Mouse (Mus musculus): ENCODE results near the gene Fam166a. TPM values are rescaled to one million over a fixed set of nuclear protein-coding genes. Genes with fewer than 3 reads are reported as not detected.
A peak's percentile ranks its signal among the peaks of the same experiment; 100 is the strongest.

Fam166a gene
- total RNA-seq, 1 experiment = 0.49 TPM

- peak overlapping the region; percentile 68 to 88 for H3K4me3 ChIP-seq (ENCODE audit: insufficient read depth in 1 of 2, low read depth in 1 of 2, low read length in 2 of 2, poor library complexity in 1 of 2, severe bottlenecking in 1 of 2)
- peak overlapping the region; percentile 93 for H3K27ac ChIP-seq (ENCODE audit: insufficient read depth, low read depth, low read length, poor library complexity, severe bottlenecking)
- peak; percentile 98 for DNase-seq (ENCODE audit: low read depth, low spot score)
- TF ChIP-seq HCFC1 (IDR thresholded peaks at IDR 0.05; ENCODE audit: borderline replicate concordance, insufficient read depth, low read length) = peak; percentile 55; the same call in 1 of the 2 replicates
- no peak for TF ChIP-seq ZNF384 (IDR thresholded peaks at IDR 0.05; ENCODE audit: low read depth, low read length)
- TF ChIP-seq ZC3H11A (IDR thresholded peaks at IDR 0.05; ENCODE audit: borderline replicate concordance, low read depth, low read length) = no peak
- TF ChIP-seq CHD2 (IDR thresholded peaks at IDR 0.05; ENCODE audit: low read depth, low read length) = peak; percentile 94
- no peak for TF ChIP-seq MAFK (IDR thresholded peaks at IDR 0.05; ENCODE audit: insufficient read depth, low read depth, low read length)
- H3K4me1 ChIP-seq (ENCODE audit: control insufficient read depth in 2 of 2, insufficient read depth in 2 of 2, low read length in 2 of 2, poor library complexity in 1 of 2) = peaks cover 6 to 21% of the 10 kb centered on the region in 2 experiments; a peak in 3 of 4 replicates
- peaks cover 25% of the 10 kb centered on the region for H3K36me3 ChIP-seq (ENCODE audit: control insufficient read depth, insufficient read depth, low read length, poor library complexity, severe bottlenecking)
- in situ Hi-C loops (cut with MboI; ENCODE audit: low sequenced_read_pairs in 2 of 2, unreplicated experiment in 2 of 2) = no loop called here
- no peaks in the 10 kb centered on the region for H3K9me3 ChIP-seq (ENCODE audit: control insufficient read depth, insufficient read depth, low read depth, low read length)
- peak overlapping the region; percentile 76 for H3K9ac ChIP-seq (ENCODE audit: insufficient read depth, low read depth, low read length, poor library complexity, severe bottlenecking)
Observed at GRCm38 (mm10) chr2:25224766-25225752, 6.5 kb downstream of the Fam166a start.

GRCm38 (mm10) chr2:25225811-25226379, 7.3 kb downstream of the Fam166a start:
- DNase-seq (ENCODE audit: low read depth, low spot score) = no peak
- Histone ChIP-seq H3K9me3 (ENCODE audit: control insufficient read depth, insufficient read depth, low read depth, low read length) (no peaks in the 10 kb centered on the region), H3K4me3 (ENCODE audit: insufficient read depth in 1 of 2, low read depth in 1 of 2, low read length in 2 of 2, poor library complexity in 1 of 2, severe bottlenecking in 1 of 2) (peak overlapping the region; percentile 68 to 88; a peak in 3 of 4 replicates), H3K9ac (ENCODE audit: insufficient read depth, low read depth, low read length, poor library complexity, severe bottlenecking) (peak overlapping the region; percentile 67; the same call in 1 of the 2 replicates), H3K36me3 (ENCODE audit: control insufficient read depth, insufficient read depth, low read length, poor library complexity, severe bottlenecking) (peaks cover 25% of the 10 kb centered on the region), H3K27ac (ENCODE audit: insufficient read depth, low read depth, low read length, poor library complexity, severe bottlenecking) (peak overlapping the region; percentile 93; the same call in 1 of the 2 replicates), H3K4me1 (ENCODE audit: control insufficient read depth in 2 of 2, insufficient read depth in 2 of 2, low read length in 2 of 2, poor library complexity in 1 of 2) (peaks cover 6 to 24% of the 10 kb centered on the region in 2 experiments; a peak in 3 of 4 replicates)
- TF ChIP-seq ZNF384 (IDR thresholded peaks at IDR 0.05; ENCODE audit: low read depth, low read length) = no peak
- TF ChIP-seq ZC3H11A (IDR thresholded peaks at IDR 0.05; ENCODE audit: borderline replicate concordance, low read depth, low read length) = no peak
- TF ChIP-seq CHD2 (IDR thresholded peaks at IDR 0.05; ENCODE audit: low read depth, low read length) = no peak
- TF ChIP-seq MAFK (IDR thresholded peaks at IDR 0.05; ENCODE audit: insufficient read depth, low read depth, low read length) = no peak
- TF ChIP-seq HCFC1 (IDR thresholded peaks at IDR 0.05; ENCODE audit: borderline replicate concordance, insufficient read depth, low read length) = no peak
- in situ Hi-C loops (cut with MboI; ENCODE audit: low sequenced_read_pairs in 2 of 2, unreplicated experiment in 2 of 2) = no loop called here

GRCm38 (mm10) chr2:25226864-25227263, 8.3 kb downstream of the Fam166a start:
- Histone ChIP-seq H3K9ac (ENCODE audit: insufficient read depth, low read depth, low read length, poor library complexity, severe bottlenecking) (no peak overlapping the region), H3K9me3 (ENCODE audit: control insufficient read depth, insufficient read depth, low read depth, low read length) (no peaks in the 10 kb centered on the region), H3K27ac (ENCODE audit: insufficient read depth, low read depth, low read length, poor library complexity, severe bottlenecking) (no peak overlapping the region), H3K4me1 (ENCODE audit: control insufficient read depth in 2 of 2, insufficient read depth in 2 of 2, low read length in 2 of 2, poor library complexity in 1 of 2) (peaks cover 9 to 24% of the 10 kb centered on the region in 2 experiments; a peak in 3 of 4 replicates), H3K36me3 (ENCODE audit: control insufficient read depth, insufficient read depth, low read length, poor library complexity, severe bottlenecking) (peaks cover 18% of the 10 kb centered on the region), H3K4me3 (ENCODE audit: insufficient read depth in 1 of 2, low read depth in 1 of 2, low read length in 2 of 2, poor library complexity in 1 of 2, severe bottlenecking in 1 of 2) (no peak overlapping the region)
- in situ Hi-C loops (cut with MboI; ENCODE audit: low sequenced_read_pairs in 2 of 2, unreplicated experiment in 2 of 2) = no loop called here
- TF ChIP-seq CHD2 (IDR thresholded peaks at IDR 0.05; ENCODE audit: low read depth, low read length) (no peak), MAFK (IDR thresholded peaks at IDR 0.05; ENCODE audit: insufficient read depth, low read depth, low read length) (no peak), ZC3H11A (IDR thresholded peaks at IDR 0.05; ENCODE audit: borderline replicate concordance, low read depth, low read length) (no peak), ZNF384 (IDR thresholded peaks at IDR 0.05; ENCODE audit: low read depth, low read length) (no peak), HCFC1 (IDR thresholded peaks at IDR 0.05; ENCODE audit: borderline replicate concordance, insufficient read depth, low read length) (no peak)
- no peak for DNase-seq (ENCODE audit: low read depth, low spot score)

GRCm38 (mm10) chr2:25227406-25227805, 8.9 kb downstream of the Fam166a start:
- no peak overlapping the region for H3K27ac ChIP-seq (ENCODE audit: insufficient read depth, low read depth, low read length, poor library complexity, severe bottlenecking)
- in situ Hi-C loops (cut with MboI; ENCODE audit: low sequenced_read_pairs in 2 of 2, unreplicated experiment in 2 of 2) = no loop called here
- peaks cover 14% of the 10 kb centered on the region for H3K36me3 ChIP-seq (ENCODE audit: control insufficient read depth, insufficient read depth, low read length, poor library complexity, severe bottlenecking)
- DNase-seq (ENCODE audit: low read depth, low spot score) = no peak
- no peak for TF ChIP-seq CHD2 (IDR thresholded peaks at IDR 0.05; ENCODE audit: low read depth, low read length)
- TF ChIP-seq MAFK (IDR thresholded peaks at IDR 0.05; ENCODE audit: insufficient read depth, low read depth, low read length) = no peak
- no peak for TF ChIP-seq HCFC1 (IDR thresholded peaks at IDR 0.05; ENCODE audit: borderline replicate concordance, insufficient read depth, low read length)
- TF ChIP-seq ZC3H11A (IDR thresholded peaks at IDR 0.05; ENCODE audit: borderline replicate concordance, low read depth, low read length) = no peak
- TF ChIP-seq ZNF384 (IDR thresholded peaks at IDR 0.05; ENCODE audit: low read depth, low read length) = no peak
- H3K4me1 ChIP-seq (ENCODE audit: control insufficient read depth in 2 of 2, insufficient read depth in 2 of 2, low read length in 2 of 2, poor library complexity in 1 of 2) = peaks cover 9 to 24% of the 10 kb centered on the region in 2 experiments; a peak in 3 of 4 replicates
- H3K9me3 ChIP-seq (ENCODE audit: control insufficient read depth, insufficient read depth, low read depth, low read length) = no peaks in the 10 kb centered on the region
- no peak overlapping the region for H3K9ac ChIP-seq (ENCODE audit: insufficient read depth, low read depth, low read length, poor library complexity, severe bottlenecking)
- H3K4me3 ChIP-seq (ENCODE audit: insufficient read depth in 1 of 2, low read depth in 1 of 2, low read length in 2 of 2, poor library complexity in 1 of 2, severe bottlenecking in 1 of 2) = no peak overlapping the region

All from ES-E14 (cell line).